Mouse (Mus musculus) brain, adult 2 months (tissue): ENCODE measurements around the gene Plac1.

Experiments used
- DNase-seq: peaks from one replicate; pipeline ENCODE4 v3.0.0; 2011; ENCODE audit warnings: low read depth, low spot score

Plac1 gene

DNA sequence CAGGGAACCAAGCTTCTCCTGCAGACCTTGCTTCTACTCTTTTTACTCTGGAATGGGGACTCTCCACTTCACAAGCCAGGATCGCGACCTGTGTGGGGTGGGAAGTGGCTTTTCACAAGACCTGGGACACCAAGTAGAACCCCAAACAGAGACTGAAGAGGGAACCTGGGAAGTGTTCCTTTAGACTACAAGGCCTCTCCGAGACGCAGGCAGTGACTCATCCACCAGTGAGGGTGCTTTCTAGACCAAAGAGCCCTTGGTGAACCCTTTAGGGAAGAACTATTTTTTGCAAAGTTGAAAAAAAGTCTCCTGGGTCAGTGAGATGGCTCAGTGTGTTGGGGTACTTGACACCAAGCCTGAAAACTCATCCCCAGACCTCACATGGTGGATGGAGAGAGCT is 129.8 kb downstream of the Plac1 start:
- DNase-seq = no peak

- DNase-seq = no peak
Measured at GRCm38 (mm10) chrX:53107127-53107526, 132.8 kb downstream of the Plac1 start.

- no peak for DNase-seq
Measured at GRCm38 (mm10) chrX:53101165-53101564, 138.7 kb downstream of the Plac1 start.

DNA sequence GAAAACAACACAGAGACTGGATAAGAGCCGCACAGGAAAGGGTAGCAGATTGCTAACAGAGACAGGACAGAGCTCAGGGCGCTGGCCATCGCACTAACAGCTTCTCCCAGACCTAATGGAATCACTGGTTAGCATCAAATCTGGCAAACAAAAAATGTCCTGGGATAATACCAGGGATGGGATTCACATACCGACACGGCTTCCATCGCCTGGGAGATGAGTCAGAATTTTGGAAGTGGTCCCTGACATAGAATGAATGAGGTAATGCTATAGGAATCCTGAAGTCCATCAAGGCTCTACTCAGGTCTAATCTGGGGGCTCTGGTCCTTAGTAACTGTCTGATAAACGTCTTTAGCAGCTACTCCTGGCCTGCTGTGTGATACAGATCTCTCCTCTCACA is 140.0 kb downstream of the Plac1 start:
- no peak for DNase-seq

GRCm38 (mm10) chrX:53099266-53099665 is 140.6 kb downstream of the Plac1 start:
- no peak for DNase-seq

DNA sequence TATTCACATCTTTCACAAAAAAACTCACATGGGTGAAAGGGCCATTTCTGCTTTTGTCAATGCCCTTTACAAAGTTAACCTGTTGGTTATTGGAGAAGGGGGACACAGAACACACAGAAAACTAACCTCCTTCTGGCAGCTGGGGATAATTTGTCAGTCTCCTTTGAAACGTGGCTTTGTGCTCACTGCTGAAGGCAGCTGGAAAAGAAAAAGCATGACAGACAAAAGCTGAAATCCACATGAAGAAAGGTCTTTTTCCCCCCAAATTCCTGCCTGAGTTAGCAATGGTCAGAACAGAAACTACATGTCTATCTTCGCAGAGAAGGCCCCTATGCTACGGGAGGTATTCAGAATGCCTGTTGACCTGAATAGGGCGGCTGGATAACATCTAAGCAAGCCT is 141.6 kb downstream of the Plac1 start:
- no peak for DNase-seq

DNA sequence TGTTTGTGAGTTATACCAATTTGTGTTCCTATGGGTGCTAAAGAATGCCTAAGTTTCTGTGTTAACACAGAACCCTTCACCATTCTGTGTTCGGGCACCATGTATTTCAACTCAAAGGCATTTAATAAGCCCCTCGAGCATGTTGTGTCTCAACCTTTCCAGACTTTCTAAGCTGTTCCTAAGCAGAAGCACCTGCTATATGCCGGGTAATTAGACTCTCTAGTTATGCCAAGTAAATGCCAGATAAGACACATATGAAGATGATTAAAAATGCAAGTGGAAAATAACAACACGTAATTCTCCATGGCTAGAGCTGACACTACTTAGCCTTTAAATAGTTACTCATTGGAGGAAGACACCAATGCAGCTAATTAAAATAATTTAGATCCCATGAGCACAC is 142.1 kb downstream of the Plac1 start:
- no peak for DNase-seq

DNA sequence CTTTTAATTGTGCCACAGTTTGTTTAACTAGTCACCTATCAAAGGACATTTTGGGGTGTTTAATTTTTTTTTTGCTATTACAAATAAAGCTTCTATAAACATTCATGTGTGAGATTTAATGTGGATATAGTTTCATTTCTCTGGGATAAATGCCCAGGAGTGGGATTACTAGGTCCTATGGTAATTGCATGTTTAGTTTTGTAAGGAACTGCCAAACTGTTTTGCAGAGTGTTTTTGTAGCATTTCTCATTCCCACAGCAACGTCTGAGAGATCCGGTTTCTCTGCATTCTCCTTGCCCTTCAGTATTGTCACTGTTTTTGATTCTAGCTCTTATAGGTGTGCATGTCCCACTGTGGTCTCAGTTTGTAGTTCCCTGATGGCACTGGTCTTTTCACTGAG is 146.5 kb downstream of the Plac1 start:
- DNase-seq = no peak

GRCm38 (mm10) chrX:53088663-53089292 is 151.1 kb downstream of the Plac1 start:
- no peak for DNase-seq

GRCm38 (mm10) chrX:53087202-53087601 is 152.7 kb downstream of the Plac1 start:
- DNase-seq = no peak

- no peak for DNase-seq
Measured at GRCm38 (mm10) chrX:53085559-53085958, 154.4 kb downstream of the Plac1 start.

- DNase-seq = no peak
Measured at GRCm38 (mm10) chrX:53064406-53064805, 175.5 kb downstream of the Plac1 start.

- DNase-seq = no peak
Measured at GRCm38 (mm10) chrX:53059426-53060007, 180.4 kb downstream of the Plac1 start.

GRCm38 (mm10) chrX:53058459-53059280 is 181.2 kb downstream of the Plac1 start:
- no peak for DNase-seq

- DNase-seq = no peak
Measured at GRCm38 (mm10) chrX:53057760-53058090, 182.2 kb downstream of the Plac1 start.

DNA sequence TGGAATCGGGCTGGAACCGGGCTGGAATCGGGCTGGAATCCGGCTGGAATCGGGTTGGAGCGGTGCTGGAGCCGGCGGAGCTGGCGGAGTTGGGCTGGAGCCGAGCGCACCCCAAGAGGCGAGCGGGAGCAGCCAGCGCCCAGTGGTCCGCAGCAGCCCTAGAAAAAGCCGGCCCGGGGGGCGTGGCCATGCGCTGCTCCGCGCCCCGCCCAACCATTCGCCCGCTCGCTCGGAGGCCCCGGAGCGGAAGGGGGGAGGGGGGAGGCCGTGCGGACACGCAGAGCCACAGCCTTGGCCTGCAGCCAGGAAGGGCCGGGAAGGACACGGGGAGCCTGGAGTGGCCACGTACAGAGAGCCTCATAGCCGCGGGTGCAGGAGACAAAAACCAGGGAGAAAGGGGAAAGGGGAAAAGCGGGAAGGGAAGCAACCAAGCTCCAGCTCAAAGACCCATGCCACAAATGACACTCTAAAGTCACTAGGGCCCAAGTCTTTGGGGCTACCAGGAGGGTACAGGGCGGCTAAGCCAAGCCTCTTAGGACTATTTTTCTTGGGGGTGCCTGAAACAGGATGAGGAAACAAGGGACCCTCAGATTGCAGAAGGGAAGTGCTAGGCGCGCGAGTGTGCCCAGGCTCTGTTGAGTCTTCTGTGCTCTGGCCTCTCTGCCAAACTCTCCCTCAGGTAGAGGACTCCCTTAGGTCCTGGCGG is 182.7 kb downstream of the Plac1 start:
- DNase-seq = peak; percentile 42

GRCm38 (mm10) chrX:53056627-53057026 is 183.3 kb downstream of the Plac1 start:
- DNase-seq = no peak

DNA sequence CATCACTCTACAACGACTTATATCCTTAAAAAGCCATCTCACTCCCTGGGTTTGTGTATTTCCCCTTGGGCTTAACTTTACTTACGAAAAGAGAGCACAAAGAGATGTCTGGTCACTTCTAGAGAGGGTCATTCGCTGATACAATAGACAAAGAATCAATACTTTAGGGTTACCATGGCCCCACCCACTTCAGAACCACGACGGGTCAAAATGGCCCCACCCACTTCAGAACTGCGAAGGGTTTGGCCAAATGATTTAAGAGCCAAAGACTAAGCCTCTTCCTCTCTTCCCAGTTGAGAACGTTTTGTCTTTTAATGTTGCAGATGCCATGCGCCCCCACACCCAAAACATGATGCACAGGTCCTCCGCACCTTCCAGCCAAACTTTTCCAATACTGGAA is 184.1 kb downstream of the Plac1 start:
- no peak for DNase-seq

DNA sequence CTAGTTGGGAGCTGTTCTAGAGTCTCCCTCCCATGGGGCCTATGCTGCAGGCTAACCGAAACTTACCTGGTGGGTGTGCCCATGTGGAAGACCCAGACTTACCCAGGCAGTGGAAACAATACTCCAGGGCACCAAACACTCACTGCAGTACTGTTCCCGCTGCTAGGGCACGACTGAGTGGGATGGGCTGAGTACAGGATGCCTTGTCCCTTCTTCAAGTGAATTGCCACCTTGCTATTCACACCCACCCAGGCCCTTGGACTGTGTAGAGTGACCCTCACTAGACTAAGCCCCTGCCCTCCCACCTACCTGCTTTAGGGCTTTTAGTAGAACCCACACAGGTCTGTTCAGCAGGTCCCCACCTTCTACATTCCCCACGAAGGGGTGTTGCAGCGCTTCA is 186.0 kb downstream of the Plac1 start:
- DNase-seq = no peak

GRCm38 (mm10) chrX:53052652-53053500 is 187.0 kb downstream of the Plac1 start:
- no peak for DNase-seq

DNA sequence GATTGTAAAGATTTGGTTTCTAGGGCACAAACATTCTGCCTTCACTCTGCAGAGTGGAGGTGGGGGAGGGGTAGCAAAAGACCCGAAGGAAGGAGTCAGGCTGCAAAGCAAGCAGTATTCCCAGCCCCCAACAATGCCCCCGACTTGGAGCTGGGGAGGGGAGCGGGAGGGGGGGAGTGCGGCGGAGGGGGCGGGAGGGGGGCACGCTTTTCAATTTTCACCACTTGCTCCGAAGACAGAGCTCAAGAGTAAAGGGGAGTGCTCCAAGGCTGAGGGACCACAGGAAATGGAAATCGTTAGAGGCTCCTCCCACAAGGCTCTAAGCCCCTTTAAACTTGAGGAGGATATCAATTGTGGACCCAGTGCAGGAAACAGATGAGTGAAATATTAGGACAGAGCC is 189.6 kb downstream of the Plac1 start:
- no peak for DNase-seq

DNA sequence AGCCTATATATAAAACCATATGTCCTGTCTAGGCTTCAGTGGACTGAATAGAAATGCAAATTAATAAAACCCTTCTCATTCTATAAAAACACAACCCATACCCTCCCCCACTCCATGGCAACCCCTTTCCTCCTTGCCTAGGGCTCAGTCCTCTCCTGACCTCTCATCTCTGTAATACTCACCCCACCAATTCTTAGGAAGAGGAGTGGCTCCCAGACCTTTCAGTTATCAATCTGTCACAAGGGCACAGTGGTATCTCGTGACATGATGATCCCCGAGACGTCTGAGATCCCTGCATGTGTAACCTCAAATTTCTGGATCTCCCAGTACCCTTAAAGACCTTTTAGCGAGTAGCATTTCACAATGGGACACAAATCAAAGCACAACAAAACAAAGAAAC is 190.7 kb downstream of the Plac1 start:
- DNase-seq = no peak
